Mouse (Mus musculus) hindbrain, postnatal 0 days (tissue): ENCODE measurements at regions not wholly inside any gene's neighbourhood (a gene's known extent, or its start where the extent isn't known, plus 50 kb on each side); places are given as distances from the start of the nearest gene placed in this dataset.

Experiments
- ATAC-seq: fragments of 200-750 bp; cut with Nextera tagmentation; 2 replicates; pipeline ENCODE4 v1.8.0; 2017; ENCODE audit warnings: mild to moderate bottlenecking, moderate TSS enrichment, moderate library complexity
- DNase-seq: peaks from one replicate; pipeline ENCODE4 v3.0.0-alpha.2; 2015; ENCODE audit warnings: low spot score
- H3K27ac ChIP-seq: fragments of 300-500 bp; sonication (generic); 2 replicates; pipeline ENCODE4 v1.5.1; 2014; ENCODE audit warnings: mild to moderate bottlenecking
- H3K27me3 ChIP-seq: fragments of 300-500 bp; sonication (generic); 2 replicates; pipeline ENCODE4 v1.6.1; 2014; ENCODE audit warnings: low read length, mixed read lengths; ENCODE audit not compliant: insufficient read depth
- H3K36me3 ChIP-seq: fragments of 300-500 bp; sonication (generic); 2 replicates; pipeline ENCODE4 v1.6.1; 2014; ENCODE audit warnings: low read length, mixed read lengths; ENCODE audit not compliant: insufficient read depth
- H3K4me1 ChIP-seq: fragments of 300-500 bp; sonication (generic); 2 replicates; pipeline ENCODE4 v1.6.1; 2014; ENCODE audit warnings: antibody characterized with exemption, low read length, mixed read lengths; ENCODE audit not compliant: insufficient read depth
- H3K4me2 ChIP-seq: fragments of 300-500 bp; sonication (generic); 2 replicates; pipeline ENCODE4 v1.6.1; 2014; ENCODE audit warnings: low read depth, mild to moderate bottlenecking, low read length, moderate library complexity, mixed read lengths
- H3K4me3 ChIP-seq: fragments of 300-500 bp; sonication (generic); 2 replicates; pipeline ENCODE4 v1.5.1; 2014; ENCODE audit warnings: low read length
- H3K9ac ChIP-seq: fragments of 300-500 bp; sonication (generic); replicated peaks from 2 replicates; pipeline ENCODE4 v1.6.1; 2014; ENCODE audit warnings: mild to moderate bottlenecking, low read length, moderate library complexity, mixed read lengths
- H3K9me3 ChIP-seq: fragments of 300-500 bp; sonication (generic); 2 replicates; pipeline ENCODE4 v1.6.1; 2016; ENCODE audit warnings: low read length, mixed read lengths
- CTCF ChIP-seq: IDR thresholded peaks from 2 replicates; pipeline ENCODE4 v1.5.1; 2016; ENCODE audit warnings: antibody characterized with exemption, control low read depth, low read depth
- WGBS: fragments of 180-500 bp; shearing (Covaris S2); extraction: QIAGEN DNeasy Blood & Tissue Kit; methylation state at CpG from one replicate; pipeline ENCODE4 v1.1.7; 2014; 5-methylcytosine and 5-hydroxymethylcytosine counted together

GRCm38 (mm10) chr16:24135351-24135750, 146.7 kb upstream of the Bcl6 start:
- WGBS = 91% methylated on average over 4 of the region's 4 CpGs
- Histone ChIP-seq H3K4me2 (no peak overlapping the region), H3K9me3 (no peaks in the 10 kb centered on the region), H3K9ac (no peak overlapping the region), H3K4me3 (no peak overlapping the region), H3K27me3 (no peaks in the 10 kb centered on the region), H3K36me3 (no peaks in the 10 kb centered on the region), H3K27ac (no peak overlapping the region), H3K4me1 (no peaks in the 10 kb centered on the region)
- no peak for ATAC-seq
- TF ChIP-seq CTCF = no peak
- no peak for DNase-seq

- no peak for DNase-seq
These were observed 145.9 kb upstream of the Bcl6 start for GRCm38 (mm10) chr16:24134486-24135050.

GRCm38 (mm10) chr16:24130646-24131045, 142.0 kb upstream of the Bcl6 start:
- Histone ChIP-seq H3K9ac (no peak overlapping the region), H3K27ac (no peak overlapping the region), H3K4me2 (no peak overlapping the region), H3K4me3 (no peak overlapping the region), H3K4me1 (no peaks in the 10 kb centered on the region), H3K36me3 (no peaks in the 10 kb centered on the region), H3K9me3 (no peaks in the 10 kb centered on the region), H3K27me3 (no peaks in the 10 kb centered on the region)
- no peak for ATAC-seq
- no peak for TF ChIP-seq CTCF
- no peak for DNase-seq

More at GRCm38 (mm10) chr16:24134486-24135050, 145.9 kb upstream of the Bcl6 start:
- no peaks in the 10 kb centered on the region for H3K9me3 ChIP-seq
- H3K27me3 ChIP-seq = no peaks in the 10 kb centered on the region
- 78% methylated on average over 4 of the region's 4 CpGs for WGBS
- no peak overlapping the region for H3K9ac ChIP-seq
- no peaks in the 10 kb centered on the region for H3K36me3 ChIP-seq
- H3K4me3 ChIP-seq = no peak overlapping the region
- no peak for TF ChIP-seq CTCF
- H3K4me1 ChIP-seq = no peaks in the 10 kb centered on the region
- ATAC-seq = no peak
- no peak overlapping the region for H3K27ac ChIP-seq
- no peak overlapping the region for H3K4me2 ChIP-seq

GRCm38 (mm10) chr16:24129701-24130100, 141.0 kb upstream of the Bcl6 start:
- H3K9ac ChIP-seq = no peak overlapping the region
- no peak overlapping the region for H3K4me2 ChIP-seq
- DNase-seq (no peak), ATAC-seq (no peak)
- no peaks in the 10 kb centered on the region for H3K27me3 ChIP-seq
- H3K9me3 ChIP-seq = no peaks in the 10 kb centered on the region
- no peak overlapping the region for H3K4me3 ChIP-seq
- no peaks in the 10 kb centered on the region for H3K36me3 ChIP-seq
- H3K4me1 ChIP-seq = no peaks in the 10 kb centered on the region
- no peak for TF ChIP-seq CTCF
- 97% methylated on average over 4 of the region's 4 CpGs for WGBS
- no peak overlapping the region for H3K27ac ChIP-seq

GRCm38 (mm10) chr16:24128566-24128965, 139.9 kb upstream of the Bcl6 start:
- H3K27me3 ChIP-seq = no peaks in the 10 kb centered on the region
- WGBS = 28% methylated on average over 3 of the region's 3 CpGs
- no peak overlapping the region for H3K4me3 ChIP-seq
- no peak for DNase-seq
- no peak for ATAC-seq
- H3K4me2 ChIP-seq = no peak overlapping the region
- no peak overlapping the region for H3K9ac ChIP-seq
- TF ChIP-seq CTCF = no peak
- no peak overlapping the region for H3K27ac ChIP-seq
- H3K4me1 ChIP-seq = no peaks in the 10 kb centered on the region
- no peaks in the 10 kb centered on the region for H3K9me3 ChIP-seq
- H3K36me3 ChIP-seq = no peaks in the 10 kb centered on the region

- TF ChIP-seq CTCF = no peak
- H3K4me2 ChIP-seq = no peak overlapping the region
- 93% methylated on average over 5 of the region's 5 CpGs for WGBS
These were observed 136.1 kb upstream of the Bcl6 start for GRCm38 (mm10) chr16:24124766-24125165.

GRCm38 (mm10) chr16:24124083-24124482, 135.4 kb upstream of the Bcl6 start:
- WGBS = 87% methylated on average over 4 of the region's 4 CpGs
- no peak for DNase-seq
- no peak overlapping the region for H3K4me2 ChIP-seq
- H3K27me3 ChIP-seq = no peaks in the 10 kb centered on the region
- H3K4me1 ChIP-seq = no peaks in the 10 kb centered on the region
- H3K9ac ChIP-seq = no peak overlapping the region
- no peak for ATAC-seq
- TF ChIP-seq CTCF = no peak
- no peak overlapping the region for H3K4me3 ChIP-seq
- no peak overlapping the region for H3K27ac ChIP-seq
- H3K9me3 ChIP-seq = no peaks in the 10 kb centered on the region
- H3K36me3 ChIP-seq = no peaks in the 10 kb centered on the region

More at GRCm38 (mm10) chr16:24124766-24125165, 136.1 kb upstream of the Bcl6 start:
- H3K9me3 ChIP-seq = no peaks in the 10 kb centered on the region
- no peak overlapping the region for H3K4me3 ChIP-seq
- H3K27ac ChIP-seq = no peak overlapping the region
- no peaks in the 10 kb centered on the region for H3K36me3 ChIP-seq
- H3K27me3 ChIP-seq = no peaks in the 10 kb centered on the region
- DNase-seq (no peak), ATAC-seq (no peak)
- H3K4me1 ChIP-seq = no peaks in the 10 kb centered on the region
- no peak overlapping the region for H3K9ac ChIP-seq
